Mouse (Mus musculus) hindbrain, postnatal 0 days (tissue): ENCODE results near the gene Amd1. TPM values are rescaled to one million over a fixed set of nuclear protein-coding genes. Genes with fewer than 3 reads are reported as not detected.

Source experiments
- ATAC-seq: fragments of 200-750 bp; cut with Nextera tagmentation; 2 replicates; pipeline ENCODE4 v1.8.0; 2017; ENCODE audit warnings: mild to moderate bottlenecking, moderate TSS enrichment, moderate library complexity
- DNase-seq: peaks from one replicate; pipeline ENCODE4 v3.0.0-alpha.2; 2015; ENCODE audit warnings: low spot score
- H3K27ac ChIP-seq: fragments of 300-500 bp; sonication (generic); 2 replicates; pipeline ENCODE4 v1.5.1; 2014; ENCODE audit warnings: mild to moderate bottlenecking
- H3K27me3 ChIP-seq: fragments of 300-500 bp; sonication (generic); 2 replicates; pipeline ENCODE4 v1.6.1; 2014; ENCODE audit warnings: low read length, mixed read lengths; ENCODE audit not compliant: insufficient read depth
- H3K36me3 ChIP-seq: fragments of 300-500 bp; sonication (generic); 2 replicates; pipeline ENCODE4 v1.6.1; 2014; ENCODE audit warnings: low read length, mixed read lengths; ENCODE audit not compliant: insufficient read depth
- H3K4me1 ChIP-seq: fragments of 300-500 bp; sonication (generic); 2 replicates; pipeline ENCODE4 v1.6.1; 2014; ENCODE audit warnings: antibody characterized with exemption, low read length, mixed read lengths; ENCODE audit not compliant: insufficient read depth
- H3K4me2 ChIP-seq: fragments of 300-500 bp; sonication (generic); 2 replicates; pipeline ENCODE4 v1.6.1; 2014; ENCODE audit warnings: low read depth, mild to moderate bottlenecking, low read length, moderate library complexity, mixed read lengths
- H3K4me3 ChIP-seq: fragments of 300-500 bp; sonication (generic); 2 replicates; pipeline ENCODE4 v1.5.1; 2014; ENCODE audit warnings: low read length
- H3K9ac ChIP-seq: fragments of 300-500 bp; sonication (generic); replicated peaks from 2 replicates; pipeline ENCODE4 v1.6.1; 2014; ENCODE audit warnings: mild to moderate bottlenecking, low read length, moderate library complexity, mixed read lengths
- H3K9me3 ChIP-seq: fragments of 300-500 bp; sonication (generic); 2 replicates; pipeline ENCODE4 v1.6.1; 2016; ENCODE audit warnings: low read length, mixed read lengths
- CTCF ChIP-seq: IDR thresholded peaks from 2 replicates; pipeline ENCODE4 v1.5.1; 2016; ENCODE audit warnings: antibody characterized with exemption, control low read depth, low read depth
- WGBS: fragments of 180-500 bp; shearing (Covaris S2); extraction: QIAGEN DNeasy Blood & Tissue Kit; methylation state at CpG from one replicate; pipeline ENCODE4 v1.1.7; 2014; 5-methylcytosine and 5-hydroxymethylcytosine counted together
- polyA plus RNA-seq: library from polyadenylated mRNA; unstranded; fragments of >200 nt; fragmentation: Nextera tagmentation; extraction: Ambion mirVana; gene quantifications from 2 replicates; pipeline ENCODE4 v1.2.1, GENCODE M21; 2015
- total RNA-seq: library from RNA; depleted of rRNA; stranded (reverse); fragments of >200 nt; gene quantifications from 2 replicates; pipeline ENCODE4 v1.2.3, GENCODE M21; 2014

Amd1 gene
- total and polyA plus RNA-seq, 2 experiments from 2014 or later: 30.6 to 57.5 TPM

- Histone ChIP-seq H3K27me3 (no peaks in the 10 kb centered on the region), H3K4me3 (no peak overlapping the region), H3K9ac (no peak overlapping the region), H3K4me1 (no peaks in the 10 kb centered on the region), H3K4me2 (no peak overlapping the region), H3K27ac (no peak overlapping the region), H3K36me3 (no peaks in the 10 kb centered on the region), H3K9me3 (no peaks in the 10 kb centered on the region)
- peak; percentile 0 for DNase-seq
- ATAC-seq: no peak
- WGBS: 86% methylated on average over 6 of the region's 6 CpGs
- no peak for TF ChIP-seq CTCF
Observed at GRCm38 (mm10) chr10:40262200-40262599, 39.8 kb downstream of the Amd1 start.

- H3K27me3 ChIP-seq: no peaks in the 10 kb centered on the region
- H3K36me3 ChIP-seq: no peaks in the 10 kb centered on the region
- no peak for DNase-seq
- H3K4me3 ChIP-seq: no peak overlapping the region
- TF ChIP-seq CTCF: no peak
- WGBS: 57% methylated on average over 5 of the region's 5 CpGs
- H3K4me1 ChIP-seq: peaks cover 4% of the 10 kb centered on the region; the same call in 1 of the 2 replicates
- H3K9ac ChIP-seq: no peak overlapping the region
- ATAC-seq: no peak
- no peak overlapping the region for H3K4me2 ChIP-seq
- H3K27ac ChIP-seq: no peak overlapping the region
- no peaks in the 10 kb centered on the region for H3K9me3 ChIP-seq
Observed at GRCm38 (mm10) chr10:40260305-40260704, 41.7 kb downstream of the Amd1 start.

DNA sequence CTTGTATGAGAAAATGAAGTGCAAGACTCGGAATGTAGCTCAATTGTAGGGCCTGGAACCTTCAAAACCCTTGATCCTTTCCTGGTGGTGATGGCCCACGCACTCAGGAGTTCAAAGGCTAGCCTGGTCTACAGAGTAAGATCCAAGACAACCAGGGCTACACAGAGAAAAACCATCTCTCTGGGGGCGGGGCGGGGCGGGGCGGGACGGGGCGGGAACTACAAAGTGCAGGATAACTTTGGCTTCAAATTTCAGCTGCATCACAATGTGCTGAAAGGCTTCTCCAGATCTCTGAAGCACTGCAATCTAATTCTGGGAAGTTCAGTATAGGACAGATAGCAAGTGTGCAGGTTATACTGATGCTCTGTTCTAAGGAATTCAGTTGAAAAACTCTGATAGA is 42.4 kb downstream of the Amd1 start:
- H3K27me3 ChIP-seq: no peaks in the 10 kb centered on the region
- H3K27ac ChIP-seq: no peak overlapping the region
- no peaks in the 10 kb centered on the region for H3K9me3 ChIP-seq
- peaks cover 4% of the 10 kb centered on the region; the same call in 1 of the 2 replicates for H3K4me1 ChIP-seq
- H3K4me2 ChIP-seq: no peak overlapping the region
- ATAC-seq (no peak), DNase-seq (no peak)
- TF ChIP-seq CTCF: no peak
- H3K36me3 ChIP-seq: no peaks in the 10 kb centered on the region
- WGBS: 19% methylated on average over 8 of the region's 8 CpGs
- no peak overlapping the region for H3K9ac ChIP-seq
- no peak overlapping the region for H3K4me3 ChIP-seq

GRCm38 (mm10) chr10:40258976-40259375 is 43.0 kb downstream of the Amd1 start:
- TF ChIP-seq CTCF: peak; percentile 75
- H3K9ac ChIP-seq: no peak overlapping the region
- ATAC-seq (no peak), DNase-seq (peak; percentile 77)
- H3K27ac ChIP-seq: peak overlapping the region; percentile 94
- H3K4me3 ChIP-seq: peak overlapping the region; percentile 87; the same call in 1 of the 2 replicates
- peak overlapping the region; percentile 76 for H3K4me2 ChIP-seq
- peaks cover 4% of the 10 kb centered on the region; the same call in 1 of the 2 replicates for H3K4me1 ChIP-seq
- H3K36me3 ChIP-seq: no peaks in the 10 kb centered on the region
- no peaks in the 10 kb centered on the region for H3K9me3 ChIP-seq
- 6% methylated on average over 5 of the region's 5 CpGs for WGBS
- H3K27me3 ChIP-seq: no peaks in the 10 kb centered on the region

GRCm38 (mm10) chr10:40258401-40258966 is 43.5 kb downstream of the Amd1 start:
- peak; percentile 72 for TF ChIP-seq CTCF
- Histone ChIP-seq H3K27me3 (no peaks in the 10 kb centered on the region), H3K4me3 (peak overlapping the region; percentile 87), H3K4me1 (peaks cover 4% of the 10 kb centered on the region; the same call in 1 of the 2 replicates), H3K4me2 (peak overlapping the region; percentile 76), H3K27ac (peak overlapping the region; percentile 94), H3K9ac (peak overlapping the region; percentile 91; the same call in 1 of the 2 replicates), H3K9me3 (no peaks in the 10 kb centered on the region), H3K36me3 (no peaks in the 10 kb centered on the region)
- under 1% methylated on average over 12 of the region's 12 CpGs for WGBS
- DNase-seq: peak; percentile 92
- ATAC-seq: peak; percentile 86

GRCm38 (mm10) chr10:40257414-40258255 is 44.4 kb downstream of the Amd1 start, which contains the start of gene Gtf3c6:
Gene Gtf3c6, minus strand, starts transcription at chr10:40258108.
- peak within 1 kb of the TSS; percentile 91 for H3K9ac ChIP-seq
- ATAC-seq: peak; percentile 74
- no peaks in the 10 kb centered on the region for H3K27me3 ChIP-seq
- H3K36me3 ChIP-seq: no peaks in the 10 kb centered on the region
- DNase-seq: peak; percentile 98
- H3K4me3 ChIP-seq: peak within 1 kb of the TSS; percentile 87
- no peak for TF ChIP-seq CTCF
- H3K27ac ChIP-seq: peak within 1 kb of the TSS; percentile 94
- under 1% methylated on average over 43 of the region's 43 CpGs for WGBS
- no peaks in the 10 kb centered on the region for H3K9me3 ChIP-seq
- peaks cover 4% of the 10 kb centered on the region; the same call in 1 of the 2 replicates for H3K4me1 ChIP-seq
- H3K4me2 ChIP-seq: peak within 1 kb of the TSS; percentile 76
